Mouse (Mus musculus) limb, embryonic 14.5 days (tissue): ENCODE results near the gene Gab1. TPM values are rescaled to one million over a fixed set of nuclear protein-coding genes. Genes with fewer than 3 reads are reported as not detected.
A peak's percentile ranks its signal among the peaks of the same experiment; 100 is the strongest.

Experiments
- ATAC-seq: fragments of 200-750 bp; cut with Nextera tagmentation; 2 replicates; pipeline ENCODE4 v1.8.0; 2017; ENCODE audit warnings: low read depth, moderate number of reproducible peaks, moderate TSS enrichment; ENCODE audit not compliant: low FRiP score
- DNase-seq: peaks from one replicate; pipeline ENCODE4 v3.0.0-alpha.2; 2015; ENCODE audit warnings: low spot score
- H3K27ac ChIP-seq: fragments of 300-500 bp; sonication (generic); replicated peaks from 2 replicates; pipeline ENCODE4 v1.5.1; 2014; ENCODE audit warnings: low read depth, mild to moderate bottlenecking, low read length, moderate library complexity, mixed read lengths
- H3K27me3 ChIP-seq: fragments of 300-500 bp; sonication (generic); 2 replicates; pipeline ENCODE4 v1.6.1; 2014; ENCODE audit warnings: low read length, mixed read lengths; ENCODE audit not compliant: control insufficient read depth, insufficient read depth
- H3K36me3 ChIP-seq: fragments of 300-500 bp; sonication (generic); 2 replicates; pipeline ENCODE4 v1.6.1; 2014; ENCODE audit warnings: mild to moderate bottlenecking, low read length, moderate library complexity, mixed read lengths; ENCODE audit not compliant: control insufficient read depth, insufficient read depth
- H3K4me1 ChIP-seq: fragments of 300-500 bp; sonication (generic); 2 replicates; pipeline ENCODE4 v1.6.1; 2014; ENCODE audit warnings: antibody characterized with exemption, low read length, mixed read lengths; ENCODE audit not compliant: control insufficient read depth, insufficient read depth
- H3K4me2 ChIP-seq: fragments of 300-500 bp; sonication (generic); replicated peaks from 2 replicates; pipeline ENCODE4 v1.6.1; 2014; ENCODE audit warnings: low read depth, mild to moderate bottlenecking, low read length, moderate library complexity; ENCODE audit not compliant: severe bottlenecking
- H3K4me3 ChIP-seq: fragments of 300-500 bp; sonication (generic); replicated peaks from 2 replicates; pipeline ENCODE4 v1.5.1; 2014; ENCODE audit warnings: low read length
- H3K9ac ChIP-seq: fragments of 300-500 bp; sonication (generic); 2 replicates; pipeline ENCODE4 v1.6.1; 2014; ENCODE audit warnings: mild to moderate bottlenecking, low read depth, low read length, moderate library complexity; ENCODE audit not compliant: severe bottlenecking
- H3K9me3 ChIP-seq: fragments of 300-500 bp; sonication (generic); 2 replicates; pipeline ENCODE4 v1.6.1; 2016; ENCODE audit warnings: low read length; ENCODE audit not compliant: control insufficient read depth
- POLR2A ChIP-seq: fragments of 200-500 bp; IDR thresholded peaks from 2 replicates; pipeline ENCODE4 v1.8.0; 2012; ENCODE audit warnings: inconsistent platforms, mild to moderate bottlenecking, moderate library complexity, borderline replicate concordance; ENCODE audit not compliant: insufficient read depth, insufficient read length; ENCODE audit errors: extremely low read depth
- WGBS: fragments of 180-500 bp; shearing (Covaris S2); extraction: QIAGEN DNeasy Blood & Tissue Kit; methylation state at CpG from one replicate; pipeline ENCODE4 v1.1.7; 2014; 5-methylcytosine and 5-hydroxymethylcytosine counted together
- polyA plus RNA-seq, 2 experiments: library from polyadenylated mRNA; depleted of rRNA in 1 of 2; stranded (reverse) in 1 of 2; unstranded in 1 of 2; fragments of >200 nt; fragmentation: Nextera tagmentation in 1 of 2; extraction: Ambion mirVana in 1 of 2; gene quantifications; 2 replicates each; pipeline versions ENCODE4 v1.2.1 to v1.2.3; 2012 to 2014

Gab1 gene
- polyA plus RNA-seq, 2 experiments: 41.3 to 44.8 TPM

- Histone ChIP-seq H3K27me3 (no peaks in the 10 kb centered on the region), H3K4me3 (no peak overlapping the region), H3K9ac (no peak overlapping the region), H3K36me3 (no peaks in the 10 kb centered on the region), H3K4me1 (peaks cover 21% of the 10 kb centered on the region), H3K27ac (no peak overlapping the region), H3K9me3 (no peaks in the 10 kb centered on the region), H3K4me2 (no peak overlapping the region)
- TF ChIP-seq POLR2A: no peak
- 66% methylated on average over 4 of the region's 4 CpGs for WGBS
- no peak for DNase-seq
- no peak for ATAC-seq
Measured at GRCm38 (mm10) chr8:80834443-80834842, 45.9 kb downstream of the Gab1 start.

DNA sequence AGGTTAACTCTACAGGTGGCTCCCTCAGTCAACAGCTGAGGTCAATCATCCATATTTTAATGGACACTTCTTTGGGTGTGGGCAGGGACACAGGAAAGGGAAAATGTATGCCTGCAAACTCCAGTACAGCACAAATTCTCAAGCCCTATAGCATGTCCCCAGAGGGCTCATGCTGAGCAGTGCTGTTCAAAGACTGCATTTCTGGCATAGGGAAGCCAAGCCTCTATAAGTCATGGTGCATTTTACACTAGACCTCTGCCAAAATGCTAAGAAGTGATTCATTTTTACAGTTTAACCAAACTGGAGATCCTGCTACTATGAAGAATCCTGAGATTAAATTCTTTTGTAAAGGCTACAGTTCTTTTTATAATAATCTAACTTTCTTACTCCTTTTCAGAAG lies 47.8 kb downstream of the Gab1 start:
- Histone ChIP-seq H3K4me3 (no peak overlapping the region), H3K36me3 (no peaks in the 10 kb centered on the region), H3K27ac (no peak overlapping the region), H3K9ac (no peak overlapping the region), H3K4me2 (no peak overlapping the region), H3K4me1 (peaks cover 21% of the 10 kb centered on the region), H3K9me3 (no peaks in the 10 kb centered on the region), H3K27me3 (no peaks in the 10 kb centered on the region)
- no peak for TF ChIP-seq POLR2A
- ATAC-seq (no peak), DNase-seq (no peak)

DNA sequence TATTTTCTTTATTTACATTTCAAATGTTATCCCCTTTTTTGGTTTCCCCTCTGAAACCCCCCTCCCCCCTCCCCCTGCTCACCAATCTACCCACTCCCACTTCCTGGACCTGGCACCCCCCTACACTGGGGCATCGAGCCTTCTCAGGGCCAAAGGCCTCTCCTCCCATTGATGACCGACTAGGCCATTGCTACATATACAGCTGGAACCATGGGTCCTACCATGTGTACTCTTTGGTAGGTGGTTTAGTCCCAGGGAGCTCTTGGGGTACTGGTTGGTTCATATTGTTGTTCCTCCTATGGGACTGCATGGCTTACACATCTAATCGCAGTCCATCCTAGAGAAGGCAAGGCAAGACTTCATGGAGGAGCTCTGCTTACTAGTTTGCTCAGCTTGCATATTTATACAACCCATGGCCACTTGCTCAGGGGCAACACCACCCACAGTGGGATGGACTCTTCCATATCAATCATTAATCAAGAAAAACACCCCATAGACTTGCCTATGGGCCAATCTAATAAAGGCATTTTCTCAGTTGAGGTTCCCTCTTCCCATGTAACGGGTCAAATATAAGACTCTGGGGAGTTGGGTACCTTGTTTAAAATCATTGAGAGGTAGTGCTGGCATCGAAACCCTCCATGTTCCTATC lies 48.3 kb downstream of the Gab1 start:
- no peaks in the 10 kb centered on the region for H3K9me3 ChIP-seq
- no peaks in the 10 kb centered on the region for H3K36me3 ChIP-seq
- ATAC-seq (no peak), DNase-seq (no peak)
- WGBS: 93% methylated on average over 5 of the region's 5 CpGs
- H3K9ac ChIP-seq: no peak overlapping the region
- no peak overlapping the region for H3K27ac ChIP-seq
- no peaks in the 10 kb centered on the region for H3K27me3 ChIP-seq
- TF ChIP-seq POLR2A: no peak
- peaks cover 22% of the 10 kb centered on the region for H3K4me1 ChIP-seq
- no peak overlapping the region for H3K4me3 ChIP-seq
- H3K4me2 ChIP-seq: no peak overlapping the region

DNA sequence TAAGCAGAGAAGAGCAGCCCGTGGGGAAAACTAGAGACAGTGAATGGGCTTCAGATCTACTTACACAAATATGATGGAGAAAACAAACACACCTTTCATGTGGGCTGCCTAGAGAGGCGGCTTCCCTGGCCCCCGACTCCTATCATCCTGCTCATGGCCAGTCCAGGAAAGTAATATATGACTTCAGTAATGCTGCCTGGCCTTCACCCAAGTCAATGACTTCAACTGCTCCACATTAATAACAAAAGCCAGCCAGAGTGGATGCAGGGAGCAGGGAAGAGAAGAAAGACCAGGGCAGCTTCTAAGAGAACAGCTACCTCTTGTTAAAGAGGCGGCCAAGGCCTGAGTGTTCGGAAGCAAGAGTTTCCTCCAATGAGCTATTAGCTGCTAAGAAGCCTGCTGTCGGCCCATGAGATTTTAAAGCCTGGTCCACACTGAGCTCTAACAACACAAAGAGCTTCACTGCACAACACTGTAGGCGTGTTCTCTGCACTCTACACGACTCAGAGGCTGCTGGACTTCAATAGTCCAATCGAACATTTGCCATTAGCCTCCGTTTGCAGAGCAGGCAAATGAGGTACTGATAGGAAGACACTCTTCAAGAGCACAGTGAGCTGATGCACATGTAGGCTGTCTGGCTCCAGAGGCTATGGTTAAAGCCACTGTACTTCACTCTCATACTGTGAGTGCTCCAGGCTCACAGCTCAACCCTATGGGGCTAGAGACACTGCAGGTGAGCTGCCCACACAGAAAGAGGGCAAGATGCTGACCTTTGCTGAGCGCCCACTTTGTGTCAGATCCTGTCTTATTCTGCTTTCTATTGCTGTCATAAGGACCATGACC lies 49.4 kb downstream of the Gab1 start:
- no peak overlapping the region for H3K9ac ChIP-seq
- no peak overlapping the region for H3K4me3 ChIP-seq
- H3K9me3 ChIP-seq: no peaks in the 10 kb centered on the region
- no peaks in the 10 kb centered on the region for H3K36me3 ChIP-seq
- no peak for TF ChIP-seq POLR2A
- ATAC-seq: peak; percentile 79
- no peaks in the 10 kb centered on the region for H3K27me3 ChIP-seq
- H3K4me1 ChIP-seq: peaks cover 28% of the 10 kb centered on the region
- peak overlapping the region; percentile 56 for H3K27ac ChIP-seq
- 60% methylated on average over 11 of the region's 11 CpGs for WGBS
- H3K4me2 ChIP-seq: peak overlapping the region; percentile 3; the same call in 1 of the 2 replicates
- DNase-seq: peak; percentile 81

DNA sequence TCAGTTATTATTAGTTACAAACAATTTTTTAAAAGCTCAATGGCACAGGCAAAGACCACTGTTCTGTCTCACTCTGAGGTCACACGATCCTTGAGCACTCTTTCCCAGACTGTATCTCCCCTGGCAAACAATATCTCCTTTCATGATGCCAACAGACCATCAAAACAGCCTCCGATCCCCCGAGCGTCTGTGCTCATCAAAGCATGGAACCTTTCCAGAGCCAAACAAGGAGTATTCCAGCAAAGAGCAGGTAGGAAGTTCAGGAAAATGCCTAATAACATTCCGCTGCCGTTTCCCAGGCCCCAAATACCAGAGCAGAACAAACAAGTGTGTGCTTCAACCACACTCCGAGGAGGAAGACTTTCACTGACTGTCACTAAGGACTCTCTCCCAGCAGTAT lies 50.2 kb downstream of the Gab1 start:
- Histone ChIP-seq H3K27ac (peak overlapping the region; percentile 56; the same call in 1 of the 2 replicates), H3K27me3 (no peaks in the 10 kb centered on the region), H3K9me3 (no peaks in the 10 kb centered on the region), H3K9ac (no peak overlapping the region), H3K4me2 (no peak overlapping the region; the same call in 1 of the 2 replicates), H3K36me3 (no peaks in the 10 kb centered on the region), H3K4me3 (no peak overlapping the region), H3K4me1 (peaks cover 28% of the 10 kb centered on the region)
- 51% methylated on average over 7 of the region's 7 CpGs for WGBS
- ATAC-seq (no peak), DNase-seq (no peak)
- TF ChIP-seq POLR2A: no peak
